Comparison of ENCODE assay signal across 28 mouse cellular contexts in the genomic region with DNA sequence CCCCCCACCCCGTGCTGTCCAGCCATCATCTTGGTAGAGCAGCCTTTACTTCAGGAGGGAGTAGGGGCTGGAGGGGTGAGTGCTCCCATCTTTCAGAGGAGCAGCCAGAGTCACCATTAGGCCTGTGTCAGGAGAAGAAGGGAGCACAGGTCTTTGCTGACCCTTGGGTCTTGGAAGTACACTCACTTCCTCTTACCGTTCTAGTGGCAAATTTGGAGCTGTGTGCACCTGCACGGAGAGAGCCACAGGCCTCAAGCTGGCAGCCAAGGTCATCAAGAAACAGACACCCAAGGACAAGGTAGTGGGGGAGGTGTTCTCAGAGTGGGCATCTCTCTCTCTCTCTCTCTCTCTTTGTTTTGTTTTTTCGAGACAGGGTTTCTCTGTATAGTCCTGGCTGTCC. TPM values are rescaled to one million over a fixed set of nuclear protein-coding genes. Genes with fewer than 3 reads are reported as not detected.
DNase-seq lines count a peak whose midpoint lies in the region; ATAC-seq and TF ChIP-seq lines count a peak whose summit lies in the region.
"Had no signal": no experiment of that assay in that cellular context is flagged by ENCODE, and none has a peak within 500 bp of the region (broad histone marks: within the 10 kb centered on the region; RNA-seq: fewer than 3 reads in every experiment).

No protein-coding gene starts in this region.

- no peak overlapping the region for H3K4me2 ChIP-seq in hindbrain, embryonic 14.5 days (replicated peaks)
- H3K4me2 ChIP-seq in CH12.LX (ENCODE audit: insufficient read depth, low read depth, poor library complexity, severe bottlenecking) = no peak overlapping the region

- no peak for DNase-seq in hindbrain, embryonic 10.5 days (ENCODE audit: low spot score)
- no peak for DNase-seq in hindbrain, embryonic 14.5 days (ENCODE audit: low spot score)
- DNase-seq in A20 (ENCODE audit: low read depth, low spot score) (peak; percentile 52), CH12.LX (ENCODE audit: extremely low read depth) (no peak)
- DNase-seq in limb, embryonic 10.5 days (ENCODE audit: low spot score) = no peak
- DNase-seq in lung, postnatal 10 days = no peak
- no peak for DNase-seq in heart, adult 9 months (ENCODE audit: low spot score in 2 of 2)
- DNase-seq: adrenal gland, adult 2 months; adrenal gland, postnatal 10 days; adrenal gland, postnatal 25 days; B cell, adult 2 months; cerebellum, adult 11 months; cerebellum, adult 18-20 months; cerebellum, adult 8-10 months; cerebellum, adult 9-11 months; cerebellum, postnatal 14 days; cerebellum, postnatal 36 days; embryo, embryonic 11 days; forebrain, postnatal 0 days had no signal

- TF ChIP-seq CTCF in CH12.LX (conservative IDR thresholded peaks at IDR 0.05 in 1 of 2, IDR thresholded peaks at IDR 0.05 in 1 of 2; ENCODE audit: low read depth in 2 of 2, low read length in 2 of 2) = no peak

- H3K79me2 ChIP-seq in CH12.LX (replicated peaks; ENCODE audit: control insufficient read depth, extremely low read depth, insufficient read depth, poor library complexity, severe bottlenecking) = no peaks in the 10 kb centered on the region

- H3K27me3 ChIP-seq in hindbrain, embryonic 10.5 days (ENCODE audit: insufficient read depth, poor library complexity, severe bottlenecking) = peaks cover 47% of the 10 kb centered on the region
- H3K27me3 ChIP-seq in hindbrain, embryonic 14.5 days (ENCODE audit: control insufficient read depth, insufficient read depth, low read length) = peaks cover 35% of the 10 kb centered on the region
- H3K27me3 ChIP-seq in CH12.LX (replicated peaks) = peaks cover 37% of the 10 kb centered on the region
- H3K27me3 ChIP-seq in limb, embryonic 10.5 days (ENCODE audit: low read depth, poor library complexity, severe bottlenecking) = peaks cover 40% of the 10 kb centered on the region

- no peaks in the 10 kb centered on the region for H3K36me3 ChIP-seq in hindbrain, embryonic 10.5 days
- no peaks in the 10 kb centered on the region for H3K36me3 ChIP-seq in hindbrain, embryonic 14.5 days (replicated peaks; ENCODE audit: control insufficient read depth, insufficient read depth)
- H3K36me3 ChIP-seq in CH12.LX (replicated peaks in 1 of 2; ENCODE audit: control insufficient read depth in 1 of 2, insufficient read depth in 1 of 2, low read length in 1 of 2) = no peaks in the 10 kb centered on the region
- H3K36me3 ChIP-seq in limb, embryonic 10.5 days = no peaks in the 10 kb centered on the region
- H3K36me3 ChIP-seq: embryonic facial prominence, embryonic 13.5 days; embryonic facial prominence, embryonic 15.5 days; forebrain, embryonic 15.5 days had no signal

- no peak for TF ChIP-seq RAD21 in CH12.LX (IDR thresholded peaks at IDR 0.05; ENCODE audit: low read depth, low read length)

- ATAC-seq in hindbrain, embryonic 14.5 days (ENCODE audit: low FRiP score) = no peak
- ATAC-seq: CD4-positive, CD25-positive, alpha-beta regulatory T cell, adult 4 months had no signal

- no peak overlapping the region for H3K9ac ChIP-seq in hindbrain, embryonic 14.5 days
- H3K9ac ChIP-seq in CH12.LX (ENCODE audit: insufficient read depth, low read depth) = no peak overlapping the region
- H3K9ac ChIP-seq: embryonic facial prominence, embryonic 13.5 days; embryonic facial prominence, embryonic 15.5 days; forebrain, embryonic 15.5 days; forebrain, postnatal 0 days had no signal

- peak; percentile 56 for TF ChIP-seq EP300 in CH12.LX (IDR thresholded peaks at IDR 0.05; ENCODE audit: low read length)

- TF ChIP-seq POLR2A in CH12.LX (IDR thresholded peaks at IDR 0.05; ENCODE audit: low read depth, low read length) = no peak

- H3K4me1 ChIP-seq in hindbrain, embryonic 10.5 days (replicated peaks) = peaks cover 38% of the 10 kb centered on the region
- H3K4me1 ChIP-seq in hindbrain, embryonic 14.5 days (replicated peaks; ENCODE audit: control insufficient read depth, insufficient read depth, low read length) = no peaks in the 10 kb centered on the region
- H3K4me1 ChIP-seq in CH12.LX (ENCODE audit: control insufficient read depth in 1 of 2, insufficient read depth in 2 of 2) = peaks cover 27 to 70% of the 10 kb centered on the region in 2 experiments
- peaks cover 63% of the 10 kb centered on the region for H3K4me1 ChIP-seq in limb, embryonic 10.5 days

- no peak overlapping the region for H3K4me3 ChIP-seq in hindbrain, embryonic 10.5 days
- H3K4me3 ChIP-seq in hindbrain, embryonic 14.5 days (replicated peaks; ENCODE audit: low read length) = no peak overlapping the region
- H3K4me3 ChIP-seq in CH12.LX (replicated peaks in 1 of 3; ENCODE audit: low read depth in 2 of 3, low read length in 2 of 3, poor library complexity in 1 of 3) = peak overlapping the region in 1 of 3 experiments; percentile 20
- H3K4me3 ChIP-seq in limb, embryonic 10.5 days = no peak overlapping the region
- H3K4me3 ChIP-seq: embryonic facial prominence, embryonic 13.5 days; embryonic facial prominence, embryonic 15.5 days; forebrain, embryonic 13.5 days; forebrain, embryonic 15.5 days had no signal

- WGBS in hindbrain, embryonic 10.5 days = 78% methylated on average over 4 of the region's 4 CpGs
- WGBS in hindbrain, embryonic 14.5 days = 73% methylated on average over 4 of the region's 4 CpGs
- 66% methylated on average over 4 of the region's 4 CpGs for WGBS in limb, embryonic 10.5 days

- H3K27ac ChIP-seq in hindbrain, embryonic 10.5 days = 0 out of 2 replicates have a peak overlapping the region, but pooled peaks have one; percentile 13
- H3K27ac ChIP-seq in hindbrain, embryonic 14.5 days = no peak overlapping the region
- H3K27ac ChIP-seq in CH12.LX (ENCODE audit: insufficient read depth, low read depth) = no peak overlapping the region
- H3K27ac ChIP-seq in limb, embryonic 10.5 days = peak overlapping the region; percentile 36; the same call in 1 of the 2 replicates
- H3K27ac ChIP-seq: embryonic facial prominence, embryonic 13.5 days; embryonic facial prominence, embryonic 15.5 days; forebrain, embryonic 13.5 days; forebrain, embryonic 15.5 days had no signal

- dilution Hi-C loops in CH12.LX (cut with MboI; ENCODE audit: extremely low pct_ligation_motif_present, extremely low pct_unique_long_range_greater_than_20kb, low sequenced_read_pairs) = no loop called here

- in situ Hi-C loops in CH12.LX (cut with MboI; ENCODE audit: low pct_ligation_motif_present, low pct_unique_long_range_greater_than_20kb, low sequenced_read_pairs) = loop anchor here (5.0 to 25.0 kb wide), 3 partner anchors 107 to 672 kb away; no protein-coding TSS in a partner anchor

- H3K9me3 ChIP-seq in hindbrain, embryonic 10.5 days = no peaks in the 10 kb centered on the region
- no peaks in the 10 kb centered on the region for H3K9me3 ChIP-seq in hindbrain, embryonic 14.5 days (ENCODE audit: control insufficient read depth, low read length)
- H3K9me3 ChIP-seq in CH12.LX (replicated peaks; ENCODE audit: low read length) = peaks cover 3% of the 10 kb centered on the region
- H3K9me3 ChIP-seq in limb, embryonic 10.5 days (replicated peaks) = no peaks in the 10 kb centered on the region
- H3K9me3 ChIP-seq: embryonic facial prominence, embryonic 13.5 days; embryonic facial prominence, embryonic 15.5 days; forebrain, embryonic 13.5 days; forebrain, embryonic 15.5 days had no signal

TF ChIP-seq in CH12.LX, 34 proteins besides CTCF, POLR2A, EP300 and RAD21:
- TF ChIP-seq JUND (conservative IDR thresholded peaks at IDR 0.05; ENCODE audit: low read depth, low read length) (no peak), TCF12 (IDR thresholded peaks at IDR 0.05; ENCODE audit: low read depth, low read length) (peak; percentile 38; the same call in 1 of the 2 replicates)

RNA-seq across cellular contexts. Expression of a gene that starts 4.3 kb away (rescaled TPM):
- 0.05 and 0.14 TPM in 2 replicates for polyA plus RNA-seq in hindbrain, embryonic 10.5 days (2016; fragmentation: Nextera tagmentation; extraction: Ambion mirVana)
- not detected in 2 replicates for polyA plus RNA-seq in hindbrain, embryonic 14.5 days (2014; fragmentation: Nextera tagmentation; extraction: Ambion mirVana)
- total RNA-seq in CH12.LX (2012; rRNA removed) (0.47 and 0.97 TPM in 2 replicates), CH12.LX (2014; rRNA removed) (1.3 TPM in 2 replicates)
- 2.4 TPM in 2 replicates for polyA plus RNA-seq in CH12.LX (2012; ENCODE audit: insufficient read length, low read depth)
- polyA plus RNA-seq in limb, embryonic 10.5 days (2016; fragmentation: Nextera tagmentation; extraction: Ambion mirVana) = not detected in 2 replicates
- total RNA-seq: adrenal gland, adult 2 months; adrenal gland, postnatal 25 days; common myeloid progenitor, adult 5-6 weeks; MEL had no signal
- polyA plus RNA-seq: adrenal gland, adult 2 months; brain, embryonic 14.5 days; CD4-positive, CD25-positive, alpha-beta regulatory T cell, adult 4 months; embryonic facial prominence, embryonic 13.5 days; forebrain, embryonic 11.5 days; forebrain, embryonic 13.5 days; forebrain, embryonic 15.5 days; forebrain, postnatal 0 days had no signal

RNA-seq across cellular contexts. Expression of a gene that starts 17.6 kb away (rescaled TPM):
- 0.56 and 1.0 TPM in 2 replicates for polyA plus RNA-seq in hindbrain, embryonic 10.5 days (2016; fragmentation: Nextera tagmentation; extraction: Ambion mirVana)
- polyA plus RNA-seq in hindbrain, embryonic 14.5 days (2014; fragmentation: Nextera tagmentation; extraction: Ambion mirVana) = 3.5 and 4.9 TPM in 2 replicates
- 6.1 and 7.1 TPM in 2 replicates for total RNA-seq in CH12.LX (2012; rRNA removed)
- total RNA-seq in CH12.LX (2014; rRNA removed) = 7.8 and 9.1 TPM in 2 replicates
- 7.6 and 9.5 TPM in 2 replicates for polyA plus RNA-seq in CH12.LX (2012; ENCODE audit: insufficient read length, low read depth)
- 0.26 and 0.64 TPM in 2 replicates for polyA plus RNA-seq in limb, embryonic 10.5 days (2016; fragmentation: Nextera tagmentation; extraction: Ambion mirVana)
- total RNA-seq: common myeloid progenitor, adult 5-6 weeks; MEL had no signal
- polyA plus RNA-seq: CD4-positive, CD25-positive, alpha-beta regulatory T cell, adult 4 months had no signal

RNA-seq across cellular contexts. Expression of a gene that starts 36.0 kb away (rescaled TPM):
- polyA plus RNA-seq in hindbrain, embryonic 10.5 days (2016; fragmentation: Nextera tagmentation; extraction: Ambion mirVana) = 1.1 and 1.4 TPM in 2 replicates
- polyA plus RNA-seq in hindbrain, embryonic 14.5 days (2014; fragmentation: Nextera tagmentation; extraction: Ambion mirVana) = 8.8 and 11.0 TPM in 2 replicates
- total RNA-seq in CH12.LX (2012; rRNA removed) (0.08 TPM in 1 of 2 replicates, not detected in the other), CH12.LX (2014; rRNA removed) (not detected in 2 replicates)
- 0.13 and 0.16 TPM in 2 replicates for polyA plus RNA-seq in CH12.LX (2012; ENCODE audit: insufficient read length, low read depth)
- polyA plus RNA-seq in limb, embryonic 10.5 days (2016; fragmentation: Nextera tagmentation; extraction: Ambion mirVana) = 0.58 and 0.68 TPM in 2 replicates
- total RNA-seq: common myeloid progenitor, adult 5-6 weeks; MEL had no signal

RNA-seq across cellular contexts. Expression of a gene that starts 46.8 kb away (rescaled TPM):
- polyA plus RNA-seq in hindbrain, embryonic 10.5 days (2016; fragmentation: Nextera tagmentation; extraction: Ambion mirVana) = 1.6 and 1.9 TPM in 2 replicates
- polyA plus RNA-seq in hindbrain, embryonic 14.5 days (2014; fragmentation: Nextera tagmentation; extraction: Ambion mirVana) = 8.0 and 11.2 TPM in 2 replicates
- total RNA-seq in CH12.LX (2012; rRNA removed) (1.4 and 1.7 TPM in 2 replicates), CH12.LX (2014; rRNA removed) (1.5 and 1.6 TPM in 2 replicates)
- polyA plus RNA-seq in CH12.LX (2012; ENCODE audit: insufficient read length, low read depth) = 1.7 and 1.9 TPM in 2 replicates
- 0.53 and 1.7 TPM in 2 replicates for polyA plus RNA-seq in limb, embryonic 10.5 days (2016; fragmentation: Nextera tagmentation; extraction: Ambion mirVana)
- total RNA-seq: adrenal gland, postnatal 25 days had no signal

Comparison
In these comparisons a context has a peak if more than half of its experiments do, and no peak if none do; other contexts are left out.
1. H3K27ac ChIP-seq: peak in hindbrain, embryonic 10.5 days (single experiment) and limb, embryonic 10.5 days (single experiment); none in hindbrain, embryonic 14.5 days (single experiment) and CH12.LX (single experiment).